7 mouse cellular contexts compared by ENCODE assay signal in genomic region chr11:99047120-99047519, GRCm38 (mm10). TPM values are rescaled to one million over a fixed set of nuclear protein-coding genes. Genes with fewer than 3 reads are reported as not detected.
DNase-seq lines count a peak whose midpoint lies in the region; ATAC-seq lines count a peak whose summit lies in the region.

No protein-coding gene starts in this region.

- H3K4me2 ChIP-seq in heart, embryonic 13.5 days, result peak overlapping the region; percentile 59
- H3K4me2 ChIP-seq in kidney, embryonic 15.5 days, result no peak overlapping the region
- H3K4me2 ChIP-seq in neural tube, embryonic 13.5 days, result no peak overlapping the region

- peaks cover 50% of the 10 kb centered on the region for H3K36me3 ChIP-seq in heart, embryonic 13.5 days
- H3K36me3 ChIP-seq in kidney, embryonic 15.5 days, result peaks cover 69% of the 10 kb centered on the region
- peaks cover 37% of the 10 kb centered on the region for H3K36me3 ChIP-seq in neural tube, embryonic 13.5 days

- peak overlapping the region; percentile 56 for H3K9ac ChIP-seq in heart, embryonic 13.5 days
- H3K9ac ChIP-seq in kidney, embryonic 15.5 days, result no peak overlapping the region
- peak overlapping the region; percentile 49 for H3K9ac ChIP-seq in neural tube, embryonic 13.5 days

- no peak overlapping the region for H3K4me3 ChIP-seq in heart, embryonic 13.5 days
- H3K4me3 ChIP-seq in kidney, embryonic 15.5 days (replicated peaks), result no peak overlapping the region
- no peak overlapping the region for H3K4me3 ChIP-seq in neural tube, embryonic 13.5 days

- no peaks in the 10 kb centered on the region for H3K9me3 ChIP-seq in heart, embryonic 13.5 days
- no peaks in the 10 kb centered on the region for H3K9me3 ChIP-seq in kidney, embryonic 15.5 days (replicated peaks)
- H3K9me3 ChIP-seq in neural tube, embryonic 13.5 days, result no peaks in the 10 kb centered on the region

- peaks cover 58% of the 10 kb centered on the region for H3K4me1 ChIP-seq in heart, embryonic 13.5 days
- H3K4me1 ChIP-seq in kidney, embryonic 15.5 days, result peaks cover 58% of the 10 kb centered on the region
- peaks cover 47% of the 10 kb centered on the region for H3K4me1 ChIP-seq in neural tube, embryonic 13.5 days (replicated peaks)

- 0 out of 2 replicates have a peak, but pooled peaks have one; percentile 32 for ATAC-seq in heart, embryonic 13.5 days (ENCODE audit: extremely low read depth, insufficient number of reproducible peaks, low FRiP score, low TSS enrichment)
- no peak for ATAC-seq in kidney, embryonic 15.5 days (replicated peaks; ENCODE audit: low FRiP score)
- no peak for ATAC-seq in neural tube, embryonic 13.5 days (ENCODE audit: low read depth)
- no peak for ATAC-seq in granulocyte monocyte progenitor cell, adult 5-6 weeks (replicated peaks; ENCODE audit: poor library complexity, severe bottlenecking)

- H3K27ac ChIP-seq in heart, embryonic 13.5 days (replicated peaks), result peak overlapping the region; percentile 87
- H3K27ac ChIP-seq in kidney, embryonic 15.5 days, result peak overlapping the region; percentile 59
- H3K27ac ChIP-seq in neural tube, embryonic 13.5 days (replicated peaks), result peak overlapping the region; percentile 67

- WGBS in heart, embryonic 13.5 days, result 7% methylated on average over 5 of the region's 5 CpGs
- 28% methylated on average over 5 of the region's 5 CpGs for WGBS in kidney, embryonic 15.5 days
- WGBS in neural tube, embryonic 13.5 days, result 48% methylated on average over 5 of the region's 5 CpGs

- peaks cover 5% of the 10 kb centered on the region for H3K27me3 ChIP-seq in heart, embryonic 13.5 days (replicated peaks)
- no peaks in the 10 kb centered on the region for H3K27me3 ChIP-seq in kidney, embryonic 15.5 days
- no peaks in the 10 kb centered on the region for H3K27me3 ChIP-seq in neural tube, embryonic 13.5 days

- peak; percentile 100 for DNase-seq in adipocyte (ENCODE audit: low spot score)
- DNase-seq in brain, adult 2 months (ENCODE audit: low read depth, low spot score), result peak; percentile 18
- DNase-seq in thymus, adult 18-20 months, result no peak

RNA-seq across cellular contexts. Expression of gene Igfbp4, which starts 6.1 kb away (rescaled TPM):
- polyA plus RNA-seq in heart, embryonic 13.5 days (2015; fragmentation: Nextera tagmentation; extraction: Ambion mirVana), result 371 and 397 TPM in 2 replicates
- 644 and 695 TPM in 2 replicates for polyA plus RNA-seq in kidney, embryonic 15.5 days (2015; fragmentation: Nextera tagmentation; extraction: Ambion mirVana)
- 189 and 233 TPM in 2 replicates for polyA plus RNA-seq in neural tube, embryonic 13.5 days (2015; fragmentation: Nextera tagmentation; extraction: Ambion mirVana)
- 236 and 288 TPM in 2 replicates for total RNA-seq in granulocyte monocyte progenitor cell, adult 5-6 weeks (2014; fragmentation: Nextera tagmentation)
- 279 and 410 TPM in 2 replicates for total RNA-seq in granulocyte monocyte progenitor cell, adult 5-6 weeks (2017)

RNA-seq across cellular contexts. Expression of gene Top2a, which starts 23.1 kb away (rescaled TPM):
- 158 and 170 TPM in 2 replicates for polyA plus RNA-seq in heart, embryonic 13.5 days (2015; fragmentation: Nextera tagmentation; extraction: Ambion mirVana)
- polyA plus RNA-seq in kidney, embryonic 15.5 days (2015; fragmentation: Nextera tagmentation; extraction: Ambion mirVana), result 249 and 256 TPM in 2 replicates
- 45.5 and 60.7 TPM in 2 replicates for polyA plus RNA-seq in neural tube, embryonic 13.5 days (2015; fragmentation: Nextera tagmentation; extraction: Ambion mirVana)
- 216 and 220 TPM in 2 replicates for total RNA-seq in granulocyte monocyte progenitor cell, adult 5-6 weeks (2014; fragmentation: Nextera tagmentation)
- total RNA-seq in granulocyte monocyte progenitor cell, adult 5-6 weeks (2017), result 674 and 681 TPM in 2 replicates

RNA-seq across cellular contexts. Expression of gene Tns4, which starts 42.0 kb away (rescaled TPM):
- polyA plus RNA-seq in heart, embryonic 13.5 days (2015; fragmentation: Nextera tagmentation; extraction: Ambion mirVana), result 0.15 and 0.21 TPM in 2 replicates
- 0.29 and 0.32 TPM in 2 replicates for polyA plus RNA-seq in kidney, embryonic 15.5 days (2015; fragmentation: Nextera tagmentation; extraction: Ambion mirVana)
- 0.40 TPM in 1 of 2 replicates, not detected in the other for polyA plus RNA-seq in neural tube, embryonic 13.5 days (2015; fragmentation: Nextera tagmentation; extraction: Ambion mirVana)
- 2.8 and 3.0 TPM in 2 replicates for total RNA-seq in granulocyte monocyte progenitor cell, adult 5-6 weeks (2014; fragmentation: Nextera tagmentation)
- total RNA-seq in granulocyte monocyte progenitor cell, adult 5-6 weeks (2017), result 0.62 and 3.1 TPM in 2 replicates

Comparison
In these comparisons a context has a peak if more than half of its experiments do, and no peak if none do; other contexts are left out.
1. DNase-seq: peak in adipocyte (single experiment) and brain, adult 2 months (single experiment); none in thymus, adult 18-20 months (0 of 2).
2. Peak in every context shown above with its lines, with median percentiles within 50 percentile points of each other: H3K27ac ChIP-seq.